In genomic region chr6:30437054-30437453, GRCm38 (mm10) we compare ENCODE assay signal across 16 mouse cellular contexts.
"Had no signal": no experiment of that assay in that cellular context is flagged by ENCODE, and none has a peak within 500 bp of the region (broad histone marks: within the 10 kb centered on the region; RNA-seq: fewer than 3 reads in every experiment).

No protein-coding gene starts in this region.

- H3K4me1 ChIP-seq: hindbrain, embryonic 13.5 days; midbrain, embryonic 15.5 days; neural tube, embryonic 13.5 days had no signal

- DNase-seq: kidney, adult 8-10 months; kidney, postnatal 14 days; lung, adult 2 months; lung, postnatal 4 days; retina, postnatal 1 day; right cerebral cortex, postnatal 14 days; thymus, postnatal 36 days had no signal

- H3K9me3 ChIP-seq: hindbrain, embryonic 13.5 days; limb, embryonic 10.5 days; megakaryocyte, embryonic 14.5 days; midbrain, embryonic 15.5 days; neural tube, embryonic 13.5 days had no signal

- H3K27me3 ChIP-seq: hindbrain, embryonic 13.5 days; megakaryocyte, embryonic 14.5 days; midbrain, embryonic 15.5 days; neural tube, embryonic 13.5 days had no signal

- H3K4me3 ChIP-seq: hindbrain, embryonic 13.5 days; left cerebral cortex, adult 2 months; limb, embryonic 10.5 days; megakaryocyte, embryonic 14.5 days; midbrain, embryonic 15.5 days; neural tube, embryonic 13.5 days had no signal

- H3K9ac ChIP-seq: hindbrain, embryonic 13.5 days; midbrain, embryonic 15.5 days; neural tube, embryonic 13.5 days had no signal

- ATAC-seq: hindbrain, postnatal 0 days; lung, postnatal 0 days; midbrain, embryonic 15.5 days had no signal

- H3K27ac ChIP-seq: hindbrain, embryonic 13.5 days; hindbrain, postnatal 0 days; left cerebral cortex, adult 2 months; limb, embryonic 10.5 days; midbrain, embryonic 15.5 days; neural tube, embryonic 13.5 days had no signal

- H3K4me2 ChIP-seq: hindbrain, embryonic 13.5 days; midbrain, embryonic 11.5 days; midbrain, embryonic 15.5 days; neural tube, embryonic 13.5 days had no signal
